Mouse (Mus musculus) cortical plate, adult 2 months (tissue): Measurements from ENCODE around the gene Gdf2.

Experiments used
- CTCF ChIP-seq: fragments of 200-500 bp; IDR thresholded peaks from 2 replicates; pipeline ENCODE4 v1.5.1; 2011; ENCODE audit warnings: mild to moderate bottlenecking, control low read depth, low read length; ENCODE audit not compliant: insufficient read depth; ENCODE audit errors: extremely low read depth
- POLR2A ChIP-seq: fragments of 200-500 bp; IDR thresholded peaks from 2 replicates; pipeline ENCODE4 v1.6.1; 2011; ENCODE audit warnings: mild to moderate bottlenecking, low read length, control low read depth; ENCODE audit not compliant: insufficient read depth; ENCODE audit errors: extremely low read depth

DNA sequence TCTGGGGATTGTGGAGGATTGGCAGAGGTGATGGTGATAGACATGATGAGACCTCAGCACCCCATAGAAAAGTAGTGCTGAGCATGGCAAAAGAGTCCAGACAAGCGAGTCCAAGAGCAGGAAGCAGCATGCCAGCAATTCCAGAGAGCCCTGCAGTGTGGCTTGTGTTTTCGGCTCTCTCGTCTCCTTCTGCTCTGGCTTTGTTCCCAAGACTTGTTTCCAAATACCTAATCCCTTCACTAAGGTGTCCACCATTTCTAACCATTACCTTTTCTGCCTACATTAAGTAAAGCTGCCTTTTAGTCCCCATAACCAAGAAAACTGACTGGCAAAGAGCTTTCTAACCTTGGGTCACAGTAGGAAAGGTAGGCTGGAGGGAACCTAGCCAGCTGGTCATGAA, 49.3 kb upstream of the Gdf2 start:
- TF ChIP-seq CTCF (no peak), POLR2A (no peak)
